Mouse (Mus musculus): ENCODE measurements around the gene Tead1. TPM values are rescaled to one million over a fixed set of nuclear protein-coding genes. Genes with fewer than 3 reads are reported as not detected.

The Tead1 gene
- polyA plus RNA-seq, 1 experiment = 2.7 TPM

DNA sequence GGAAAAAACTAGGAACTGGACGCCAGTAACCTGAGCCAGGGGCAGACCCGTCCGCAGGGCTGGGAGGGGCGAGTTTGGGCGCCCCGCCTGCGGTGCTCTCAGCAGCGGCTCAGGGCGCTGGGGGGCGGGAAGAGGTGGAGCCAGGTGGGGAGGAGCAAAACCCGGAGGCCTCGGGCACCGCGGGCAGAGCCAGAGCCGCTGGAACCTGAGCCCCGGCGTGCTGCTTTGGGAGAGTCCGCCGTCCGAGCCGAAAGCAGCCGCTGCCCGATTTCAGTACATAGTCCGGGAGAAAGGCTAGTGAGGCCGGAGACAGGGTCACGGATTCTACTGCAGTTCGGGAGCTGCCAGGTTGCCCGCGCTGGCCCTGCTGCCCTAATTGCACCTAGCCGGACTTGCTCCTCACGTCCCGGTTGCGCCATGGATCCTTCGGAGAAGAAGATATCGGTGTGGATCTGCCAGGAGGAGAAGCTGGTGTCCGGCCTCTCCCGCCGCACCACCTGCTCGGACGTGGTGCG, 274.7 kb downstream of the Tead1 start, which contains the start of gene Rassf10:
Gene Rassf10, plus strand, starts transcription at position 186 of the 515 bp plus-strand sequence.
- peaks cover 4% of the 10 kb centered on the region; the same call in 1 of the 2 replicates for H3K27me3 ChIP-seq (ENCODE audit: control insufficient read depth, insufficient read depth, low read length)
- no peak for TF ChIP-seq CTCF (IDR thresholded peaks at IDR 0.05; ENCODE audit: extremely low read depth, insufficient read depth, insufficient read length, insufficient replicate concordance)
- TF ChIP-seq POLR2A (IDR thresholded peaks at IDR 0.05; ENCODE audit: low read depth, low read length) = no peak
- DNase-seq (ENCODE audit: low read depth in 1 of 2, low spot score in 2 of 2) = no peak

DNA sequence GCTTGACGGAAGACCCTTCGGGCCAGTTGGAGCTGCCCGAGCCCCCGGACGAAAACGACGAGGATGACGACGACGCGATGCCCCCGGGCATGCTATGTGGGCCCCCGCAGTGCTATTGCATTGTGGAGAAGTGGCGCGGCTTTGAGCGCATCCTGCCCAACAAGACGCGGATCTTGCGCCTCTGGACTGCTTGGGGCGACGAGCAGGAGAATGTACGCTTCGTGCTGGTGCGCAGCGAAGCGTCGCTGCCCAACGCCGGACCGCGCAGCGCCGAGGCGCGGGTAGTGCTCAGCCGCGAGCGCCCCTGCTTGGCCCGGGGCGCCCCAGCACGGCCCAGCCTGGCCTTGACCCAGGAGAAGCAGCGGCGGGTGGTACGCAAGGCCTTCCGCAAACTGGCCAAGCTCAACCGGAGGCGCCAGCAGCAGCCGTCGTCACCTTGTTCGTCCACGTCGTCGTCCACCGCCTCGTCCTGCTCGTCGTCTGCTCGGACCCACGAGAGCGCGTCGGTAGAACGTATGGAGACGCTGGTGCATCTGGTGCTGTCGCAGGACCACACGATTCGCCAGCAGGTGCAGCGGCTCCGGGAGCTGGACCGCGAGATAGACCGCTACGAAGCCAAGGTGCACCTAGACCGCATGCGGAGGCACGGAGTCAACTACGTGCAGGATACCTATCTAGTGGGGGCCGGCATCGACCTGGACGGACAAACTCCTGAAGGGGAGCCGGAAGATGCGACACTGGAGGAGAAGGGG, 275.4 kb downstream of the Tead1 start:
- Histone ChIP-seq H3K36me3 (ENCODE audit: control insufficient read depth, insufficient read depth, low read length) (no peaks in the 10 kb centered on the region), H3K4me3 (ENCODE audit: extremely low read depth, insufficient read depth, insufficient read length) (no peak overlapping the region; the same call in 1 of the 2 replicates), H3K27ac (ENCODE audit: insufficient read depth, low read length) (no peak overlapping the region), H3K4me1 (ENCODE audit: control insufficient read depth, insufficient read depth, insufficient read length) (no peaks in the 10 kb centered on the region), H3K27me3 (ENCODE audit: control insufficient read depth, insufficient read depth, low read length) (peaks cover 4% of the 10 kb centered on the region; the same call in 1 of the 2 replicates)
- 4% methylated on average over 81 of the region's 82 CpGs for WGBS
- TF ChIP-seq POLR2A (IDR thresholded peaks at IDR 0.05; ENCODE audit: low read depth, low read length) = no peak
- TF ChIP-seq CTCF (IDR thresholded peaks at IDR 0.05; ENCODE audit: extremely low read depth, insufficient read depth, insufficient read length, insufficient replicate concordance) = no peak
- DNase-seq (ENCODE audit: low read depth in 1 of 2, low spot score in 2 of 2) = no peak

More for the DNA sequence above, 274.7 kb downstream of the Tead1 start, which contains the start of gene Rassf10:
- 3% methylated on average over 41 of the region's 41 CpGs for WGBS
- H3K4me1 ChIP-seq (ENCODE audit: control insufficient read depth, insufficient read depth, insufficient read length) = no peaks in the 10 kb centered on the region
- H3K4me3 ChIP-seq (ENCODE audit: extremely low read depth, insufficient read depth, insufficient read length) = peak within 1 kb of the TSS; percentile 26; the same call in 1 of the 2 replicates
- H3K36me3 ChIP-seq (ENCODE audit: control insufficient read depth, insufficient read depth, low read length) = no peaks in the 10 kb centered on the region
- H3K27ac ChIP-seq (ENCODE audit: insufficient read depth, low read length) = no peak within 1 kb of the TSS

DNA sequence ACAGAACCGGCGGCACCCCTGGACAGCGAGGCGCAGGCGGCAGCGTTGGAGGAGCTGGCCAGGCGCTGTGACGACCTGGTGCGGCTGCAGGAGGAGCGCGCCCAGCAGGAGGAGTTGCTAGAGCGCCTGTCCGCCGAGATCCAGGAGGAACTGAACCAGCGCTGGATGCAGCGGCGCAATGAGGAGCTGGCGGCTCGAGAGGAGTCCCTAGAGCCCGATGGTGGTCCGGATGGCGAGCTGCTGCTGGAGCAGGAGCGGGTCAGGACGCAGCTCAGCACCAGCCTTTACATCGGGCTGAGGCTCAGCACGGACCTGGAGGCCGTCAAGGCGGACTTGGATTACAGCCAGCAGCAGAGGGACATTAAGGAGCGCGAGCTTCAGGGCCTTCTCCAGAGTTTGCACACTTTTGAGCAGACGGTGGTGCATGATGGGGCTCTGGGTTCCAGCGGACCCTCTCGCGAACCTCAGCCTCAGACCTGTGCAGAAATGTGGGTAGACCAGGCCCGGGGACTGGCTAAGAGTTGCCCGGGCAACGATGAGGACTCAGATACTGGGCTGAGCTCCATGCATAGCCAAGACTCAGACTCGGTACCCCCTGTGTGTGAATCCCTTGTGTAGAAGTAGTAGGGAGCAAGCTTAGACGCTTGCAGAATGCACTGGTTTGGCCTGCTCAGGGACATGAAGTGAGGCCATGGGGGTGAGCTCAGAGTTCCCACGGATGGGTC, 276.1 kb downstream of the Tead1 start:
- no peak overlapping the region for H3K27ac ChIP-seq (ENCODE audit: insufficient read depth, low read length)
- no peaks in the 10 kb centered on the region for H3K4me1 ChIP-seq (ENCODE audit: control insufficient read depth, insufficient read depth, insufficient read length)
- peaks cover 4% of the 10 kb centered on the region; the same call in 1 of the 2 replicates for H3K27me3 ChIP-seq (ENCODE audit: control insufficient read depth, insufficient read depth, low read length)
- no peak overlapping the region for H3K4me3 ChIP-seq (ENCODE audit: extremely low read depth, insufficient read depth, insufficient read length)
- no peak for DNase-seq (ENCODE audit: low read depth in 1 of 2, low spot score in 2 of 2)
- H3K36me3 ChIP-seq (ENCODE audit: control insufficient read depth, insufficient read depth, low read length) = no peaks in the 10 kb centered on the region
- TF ChIP-seq CTCF (IDR thresholded peaks at IDR 0.05; ENCODE audit: extremely low read depth, insufficient read depth, insufficient read length, insufficient replicate concordance) (no peak), POLR2A (IDR thresholded peaks at IDR 0.05; ENCODE audit: low read depth, low read length) (no peak)
- WGBS = 11% methylated on average over 40 of the region's 40 CpGs

DNA sequence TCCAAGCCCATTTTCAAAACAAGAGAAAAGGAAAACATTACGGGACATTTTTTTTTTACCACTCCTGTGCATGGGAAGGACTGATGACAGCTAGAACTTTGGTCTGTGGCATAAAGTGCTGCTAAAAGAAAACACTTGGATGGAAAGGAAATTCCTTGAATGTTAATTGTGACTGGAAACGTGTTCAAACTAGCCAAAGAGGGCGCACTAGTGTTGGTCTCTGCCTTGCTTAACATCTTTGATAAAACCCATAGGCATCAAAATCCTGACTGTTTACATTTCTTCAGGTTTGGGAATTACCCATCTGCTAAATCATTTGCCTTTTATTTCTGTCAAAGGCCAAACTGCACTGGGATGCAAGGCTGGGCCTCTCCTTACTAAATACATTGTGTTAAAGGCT, 276.8 kb downstream of the Tead1 start:
- DNase-seq (ENCODE audit: low read depth in 1 of 2, low spot score in 2 of 2) = no peak

More for the DNA sequence above, 276.8 kb downstream of the Tead1 start:
- 35% methylated on average over 3 of the region's 3 CpGs for WGBS
- Histone ChIP-seq H3K4me3 (ENCODE audit: extremely low read depth, insufficient read depth, insufficient read length) (no peak overlapping the region), H3K27me3 (ENCODE audit: control insufficient read depth, insufficient read depth, low read length) (peaks cover 4% of the 10 kb centered on the region; the same call in 1 of the 2 replicates), H3K36me3 (ENCODE audit: control insufficient read depth, insufficient read depth, low read length) (no peaks in the 10 kb centered on the region), H3K27ac (ENCODE audit: insufficient read depth, low read length) (no peak overlapping the region), H3K4me1 (ENCODE audit: control insufficient read depth, insufficient read depth, insufficient read length) (no peaks in the 10 kb centered on the region)
- no peak for TF ChIP-seq POLR2A (IDR thresholded peaks at IDR 0.05; ENCODE audit: low read depth, low read length)
